Mouse (Mus musculus) ES-Bruce4 (cell line): Measurements from ENCODE around the gene Alg9. TPM values are rescaled to one million over a fixed set of nuclear protein-coding genes. Genes with fewer than 3 reads are reported as not detected.

ENCODE experiments used
- H3K27ac ChIP-seq: 2 replicates; pipeline ENCODE4 v1.5.1; 2012; ENCODE audit warnings: low read length, inconsistent platforms; ENCODE audit not compliant: insufficient read depth
- H3K27me3 ChIP-seq: 2 replicates; pipeline ENCODE4 v1.6.1; 2012; ENCODE audit warnings: mild to moderate bottlenecking, low read length, inconsistent platforms; ENCODE audit not compliant: control insufficient read depth, poor library complexity, insufficient read depth, severe bottlenecking
- H3K36me3 ChIP-seq: 2 replicates; pipeline ENCODE4 v1.6.1; 2012; ENCODE audit warnings: inconsistent platforms, mild to moderate bottlenecking, low read length, moderate library complexity; ENCODE audit not compliant: control insufficient read depth, poor library complexity, insufficient read depth, severe bottlenecking
- H3K4me1 ChIP-seq: one replicate; pipeline ENCODE4 v1.8.1; 2011; ENCODE audit warnings: low read length; ENCODE audit not compliant: control insufficient read depth, insufficient read depth
- H3K4me3 ChIP-seq: 2 replicates; pipeline ENCODE4 v1.5.1; 2011; ENCODE audit warnings: low read depth, mild to moderate bottlenecking, low read length
- H3K9ac ChIP-seq: 2 replicates; pipeline ENCODE4 v1.6.1; 2012; ENCODE audit warnings: low read depth, mild to moderate bottlenecking, inconsistent platforms; ENCODE audit not compliant: poor library complexity, severe bottlenecking
- H3K9me3 ChIP-seq: replicated peaks from 2 replicates; pipeline ENCODE4 v1.6.1; 2012; ENCODE audit warnings: mild to moderate bottlenecking, low read length, inconsistent platforms; ENCODE audit not compliant: control insufficient read depth, poor library complexity, insufficient read depth, severe bottlenecking
- CTCF ChIP-seq: IDR thresholded peaks from one replicate; pipeline ENCODE4 v1.8.1; 2011; ENCODE audit warnings: low read depth, low read length
- EP300 ChIP-seq: IDR thresholded peaks from 2 replicates; pipeline ENCODE4 v1.6.1; 2011; ENCODE audit warnings: low read depth, low read length; ENCODE audit not compliant: insufficient read depth
- POLR2A ChIP-seq: IDR thresholded peaks from one replicate; pipeline ENCODE4 v1.8.1; 2011; ENCODE audit warnings: low read length; ENCODE audit not compliant: insufficient read depth
- polyA plus RNA-seq: library from polyadenylated mRNA; stranded (reverse); fragments of >200 nt; gene quantifications from 2 replicates; pipeline ENCODE4 v1.2.4, GENCODE M21; 2011; ENCODE audit warnings: low read depth; ENCODE audit not compliant: missing spikeins, insufficient read depth, insufficient read length

Alg9 gene
- polyA plus RNA-seq, 1 experiment: 23.5 TPM

DNA sequence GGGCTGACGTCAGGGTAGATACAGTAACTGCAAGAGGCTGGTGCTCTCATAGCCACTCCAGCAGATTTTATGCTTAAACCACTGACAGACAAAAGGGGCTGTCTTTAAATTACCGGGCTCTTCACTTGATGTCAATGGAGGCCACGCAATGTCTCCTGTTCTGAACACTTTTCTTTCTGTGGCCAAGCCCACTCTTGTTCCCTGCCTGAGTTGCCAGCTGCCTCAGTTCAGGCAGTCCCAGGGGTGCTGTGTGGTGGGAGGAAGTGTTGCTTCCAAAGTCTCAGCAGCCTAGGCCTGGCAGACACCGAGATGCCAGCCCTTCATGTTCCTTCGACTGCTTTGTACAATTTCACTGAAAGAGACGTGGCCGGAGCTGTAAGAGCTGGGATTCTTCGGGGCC is 109.3 kb downstream of the Alg9 start:
- no peak overlapping the region for H3K4me3 ChIP-seq
- no peak overlapping the region for H3K9ac ChIP-seq
- no peaks in the 10 kb centered on the region for H3K27me3 ChIP-seq
- H3K9me3 ChIP-seq: no peaks in the 10 kb centered on the region
- H3K27ac ChIP-seq: no peak overlapping the region
- peaks cover 2% of the 10 kb centered on the region for H3K4me1 ChIP-seq
- H3K36me3 ChIP-seq: peaks cover 14% of the 10 kb centered on the region
- TF ChIP-seq CTCF (no peak), EP300 (no peak), POLR2A (no peak)

DNA sequence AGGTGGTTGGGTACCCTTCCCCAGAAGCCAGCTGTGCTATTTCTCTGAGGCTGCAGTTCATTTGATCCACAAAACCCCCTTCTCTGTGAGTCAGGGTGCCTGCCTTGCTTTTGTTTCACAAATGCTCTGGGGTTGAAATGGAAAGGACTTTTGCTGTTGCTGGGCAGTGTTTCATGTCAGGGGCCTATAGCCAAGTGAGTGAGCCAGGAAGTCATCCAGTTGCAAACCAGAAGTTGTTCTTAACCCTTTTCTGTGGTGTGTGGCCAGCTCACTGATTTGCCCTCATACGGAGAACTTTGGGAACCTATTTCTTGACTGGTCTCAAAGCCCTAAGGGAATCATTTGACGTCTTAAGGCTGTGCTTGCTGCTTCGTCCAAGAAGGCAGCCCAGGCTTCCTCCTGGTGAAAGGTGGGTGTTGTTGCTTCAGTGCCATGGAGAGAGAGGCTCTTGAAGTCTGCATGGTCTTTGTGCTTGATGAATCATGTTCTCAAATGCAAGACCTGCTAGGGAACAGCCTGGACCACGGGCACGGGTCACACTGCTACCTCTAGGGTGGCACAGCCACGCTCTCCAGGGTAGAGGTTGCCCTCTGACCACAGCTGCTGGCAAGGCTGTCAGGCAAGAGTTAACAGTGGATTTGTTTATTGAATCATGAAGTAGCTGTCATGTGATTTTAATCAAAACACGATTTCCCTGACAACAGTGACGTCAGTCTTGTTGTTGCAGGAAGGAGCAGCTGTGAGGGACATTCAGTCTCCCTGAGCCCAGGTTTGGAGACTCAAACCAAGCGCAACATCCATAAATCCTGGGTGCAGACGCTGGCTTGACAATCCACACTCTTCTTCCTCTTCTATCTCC is 110.2 kb downstream of the Alg9 start:
- H3K4me1 ChIP-seq: peaks cover 2% of the 10 kb centered on the region
- H3K9me3 ChIP-seq: no peaks in the 10 kb centered on the region
- TF ChIP-seq POLR2A (no peak), EP300 (no peak), CTCF (no peak)
- peaks cover 6% of the 10 kb centered on the region for H3K36me3 ChIP-seq
- no peak overlapping the region for H3K4me3 ChIP-seq
- no peak overlapping the region for H3K27ac ChIP-seq
- no peak overlapping the region for H3K9ac ChIP-seq
- H3K27me3 ChIP-seq: no peaks in the 10 kb centered on the region

DNA sequence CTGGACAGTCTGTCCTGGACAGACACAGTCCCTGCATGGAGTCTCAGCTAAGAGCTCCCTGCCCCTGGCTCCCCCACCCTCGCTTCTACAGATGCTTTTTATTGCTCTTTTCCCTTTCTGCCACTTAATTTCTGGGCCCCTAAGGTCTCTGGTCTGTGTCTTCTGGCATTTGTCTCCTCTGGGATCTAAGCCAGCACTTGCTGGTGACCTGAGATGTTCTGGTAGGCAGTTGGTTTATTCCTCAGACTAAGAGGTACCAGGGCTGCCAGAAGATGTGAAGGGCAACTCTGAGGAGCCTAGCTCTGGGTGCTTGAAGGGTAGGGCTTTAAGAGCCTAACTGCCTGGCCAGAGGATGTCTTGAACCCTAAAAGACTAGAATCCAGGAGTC is 110.8 kb downstream of the Alg9 start:
- H3K9me3 ChIP-seq: no peaks in the 10 kb centered on the region
- H3K27ac ChIP-seq: no peak overlapping the region

DNA sequence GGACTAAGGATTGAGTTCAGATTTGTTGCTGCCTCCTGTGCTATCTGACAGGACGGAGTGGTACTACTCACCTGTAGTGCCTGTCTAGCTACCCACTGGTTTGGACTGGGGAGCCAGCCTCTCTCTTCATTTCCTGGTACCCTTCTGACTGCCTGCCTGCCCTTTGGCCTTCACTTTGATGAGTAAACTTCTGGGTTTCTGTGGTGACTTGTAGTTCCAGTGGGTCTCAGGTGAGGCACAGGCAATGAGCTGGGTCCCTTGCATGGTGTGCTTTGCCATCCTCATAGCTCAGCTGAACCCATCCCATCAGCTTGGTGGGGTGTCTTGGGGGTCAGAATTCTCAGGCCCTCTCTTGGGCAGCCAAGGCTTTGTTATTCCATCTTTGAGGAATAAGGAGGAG is 112.1 kb downstream of the Alg9 start:
- H3K27ac ChIP-seq: no peak overlapping the region
- H3K36me3 ChIP-seq: no peaks in the 10 kb centered on the region
- no peak overlapping the region for H3K9ac ChIP-seq
- H3K4me3 ChIP-seq: no peak overlapping the region
- H3K27me3 ChIP-seq: no peaks in the 10 kb centered on the region
- no peak for TF ChIP-seq CTCF
- no peak for TF ChIP-seq EP300
- TF ChIP-seq POLR2A: no peak
- peaks cover 2% of the 10 kb centered on the region for H3K4me1 ChIP-seq
- H3K9me3 ChIP-seq: no peaks in the 10 kb centered on the region

More for the DNA sequence above, 110.8 kb downstream of the Alg9 start:
- no peak overlapping the region for H3K9ac ChIP-seq
- no peaks in the 10 kb centered on the region for H3K27me3 ChIP-seq
- H3K4me1 ChIP-seq: peaks cover 2% of the 10 kb centered on the region
- H3K36me3 ChIP-seq: no peaks in the 10 kb centered on the region; the same call in 1 of the 2 replicates
- no peak overlapping the region for H3K4me3 ChIP-seq
- TF ChIP-seq EP300 (no peak), POLR2A (no peak), CTCF (no peak)

DNA sequence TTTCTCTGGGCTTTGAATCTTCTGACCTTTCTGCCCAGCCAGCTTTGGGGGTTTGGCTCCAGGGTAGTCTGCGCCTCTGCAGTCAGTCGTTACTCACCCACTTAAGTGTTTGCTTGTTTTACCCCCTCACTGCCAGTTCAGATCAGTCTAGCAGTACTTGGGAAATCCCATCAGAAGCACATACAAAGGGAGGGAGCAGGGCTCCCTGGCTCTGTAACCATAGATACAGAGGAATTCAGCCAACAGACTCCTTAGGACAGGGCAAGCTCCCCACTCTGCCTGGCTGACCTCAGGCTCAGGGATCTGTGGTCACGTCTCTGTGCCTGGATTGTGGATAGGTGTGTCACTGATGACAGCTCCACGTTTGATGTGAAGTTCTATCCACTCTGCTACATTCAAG is 112.5 kb downstream of the Alg9 start:
- H3K9me3 ChIP-seq: no peaks in the 10 kb centered on the region
- H3K36me3 ChIP-seq: no peaks in the 10 kb centered on the region; the same call in 1 of the 2 replicates
- peaks cover 2% of the 10 kb centered on the region for H3K4me1 ChIP-seq
- no peak overlapping the region for H3K4me3 ChIP-seq
- TF ChIP-seq EP300: no peak
- no peak for TF ChIP-seq CTCF
- TF ChIP-seq POLR2A: no peak
- no peak overlapping the region for H3K27ac ChIP-seq
- no peaks in the 10 kb centered on the region for H3K27me3 ChIP-seq
- H3K9ac ChIP-seq: no peak overlapping the region

DNA sequence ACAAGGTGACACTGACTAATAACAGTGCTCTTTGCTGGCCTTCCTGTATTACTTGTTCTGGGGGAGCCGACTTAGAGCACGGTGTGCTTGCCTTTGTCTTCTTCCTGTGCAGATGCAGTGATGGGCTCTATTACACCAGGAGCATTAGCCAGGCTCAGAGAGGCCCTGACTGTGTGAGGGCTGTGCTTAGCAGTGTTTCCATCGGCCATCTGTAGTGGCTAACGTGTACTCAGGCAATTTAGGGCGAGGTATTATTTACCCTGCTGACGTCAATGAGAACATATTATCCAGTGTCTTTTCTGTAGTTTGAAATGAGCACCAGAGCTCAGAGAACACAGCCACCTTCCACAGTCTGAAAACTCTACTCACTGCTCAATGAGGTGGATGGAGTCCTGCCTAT is 114.4 kb downstream of the Alg9 start:
- Histone ChIP-seq H3K9me3 (no peaks in the 10 kb centered on the region), H3K27ac (no peak overlapping the region), H3K9ac (no peak overlapping the region), H3K4me3 (no peak overlapping the region), H3K27me3 (no peaks in the 10 kb centered on the region), H3K4me1 (peaks cover 2% of the 10 kb centered on the region), H3K36me3 (no peaks in the 10 kb centered on the region; the same call in 1 of the 2 replicates)
- TF ChIP-seq CTCF (no peak), POLR2A (no peak), EP300 (no peak)
